Mouse (Mus musculus) adrenal gland, postnatal 4 days (tissue): ENCODE data around the gene Wipf2. TPM values are rescaled to one million over a fixed set of nuclear protein-coding genes. Genes with fewer than 3 reads are reported as not detected.
"Not testable (repeated sequence)": the region's sequence is repeated elsewhere in the genome, so short reads cannot be mapped to it uniquely, and the experiment has no call there.

Experiments used
- DNase-seq, 2 experiments: peaks; one replicate each; pipeline ENCODE4 v3.0.0; 2021 to 2022; ENCODE audit warnings: low spot score in 2 of 2, mixed read lengths in 2 of 2
- total RNA-seq, 2 experiments: library from RNA; stranded (reverse); gene quantifications; 2 replicates each; pipeline ENCODE4 v1.2.3; 2021

Gene Wipf2
- total RNA-seq, 2 experiments from 2014 or later, result 18.4 to 19.7 TPM

DNA sequence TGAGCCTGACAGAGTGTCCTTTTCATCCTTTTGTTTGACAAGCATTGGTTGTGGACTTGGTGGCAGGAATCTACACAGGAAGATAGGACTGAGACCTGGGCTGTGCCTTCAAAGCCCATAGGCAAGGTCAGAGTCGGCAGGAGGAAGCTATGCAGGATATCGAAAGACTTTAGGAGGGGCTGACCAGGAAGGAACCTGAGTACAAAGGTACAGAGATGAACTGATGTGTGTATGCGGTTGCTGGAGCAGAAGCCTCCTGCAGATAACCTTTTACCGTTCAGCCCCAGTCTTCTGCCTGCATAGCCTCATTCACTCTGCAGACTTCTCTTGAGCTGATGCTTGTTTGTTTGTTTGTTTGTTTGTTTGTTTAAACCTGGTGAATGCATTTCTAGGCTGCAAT lies 42.1 kb downstream of the Wipf2 start:
- no peak for DNase-seq

GRCm38 (mm10) chr11:98907063-98907436 lies 43.6 kb downstream of the Wipf2 start:
- DNase-seq, result no peak

- DNase-seq, result peak; percentile 82 to 94
These were observed 44.2 kb downstream of the Wipf2 start, which contains the start of gene Cdc6 for GRCm38 (mm10) chr11:98907437-98908173. Gene Cdc6 (plus strand): TSS chr11:98907801.

GRCm38 (mm10) chr11:98909654-98910053 lies 46.2 kb downstream of the Wipf2 start:
- DNase-seq, result no peak

DNA sequence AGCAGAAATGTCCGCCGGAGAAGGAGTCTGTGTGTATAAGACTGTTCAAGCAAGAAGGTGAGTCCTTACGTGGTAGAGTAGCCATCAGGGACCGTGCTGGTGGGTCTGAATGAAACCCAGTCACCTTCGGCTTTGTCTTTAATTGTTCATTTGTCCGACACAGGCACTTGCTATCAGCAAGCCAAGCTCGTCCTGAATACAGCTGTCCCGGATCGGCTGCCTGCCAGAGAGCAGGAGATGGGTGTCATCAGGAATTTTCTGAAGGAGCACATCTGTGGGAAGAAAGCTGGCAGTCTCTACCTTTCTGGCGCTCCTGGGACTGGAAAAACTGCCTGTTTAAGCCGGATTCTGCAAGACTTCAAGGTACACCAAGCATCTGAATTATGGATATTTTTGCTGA lies 47.0 kb downstream of the Wipf2 start:
- DNase-seq, result no peak

GRCm38 (mm10) chr11:98911498-98911897 lies 48.1 kb downstream of the Wipf2 start:
- DNase-seq, result no peak

DNA sequence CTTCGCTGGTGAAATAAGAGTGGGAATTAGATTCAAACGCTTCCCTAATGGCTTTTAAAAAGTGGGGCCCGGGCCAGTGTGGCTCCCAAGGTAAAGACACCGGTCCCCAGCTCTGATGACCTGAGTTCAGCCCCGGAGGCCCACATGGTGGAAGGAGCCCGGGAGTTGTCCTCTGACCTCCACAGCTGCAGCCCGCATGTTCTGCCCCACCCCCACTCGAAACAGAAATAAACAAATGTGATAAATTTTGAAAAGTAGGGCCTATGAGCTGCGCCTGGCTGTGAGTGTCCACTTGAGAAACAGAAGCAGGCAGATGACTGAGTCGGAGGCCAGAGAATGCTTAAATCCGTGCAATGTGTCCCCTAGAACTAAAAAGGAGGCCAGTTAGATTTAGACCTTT lies 50.8 kb downstream of the Wipf2 start:
- DNase-seq, result no peak

DNA sequence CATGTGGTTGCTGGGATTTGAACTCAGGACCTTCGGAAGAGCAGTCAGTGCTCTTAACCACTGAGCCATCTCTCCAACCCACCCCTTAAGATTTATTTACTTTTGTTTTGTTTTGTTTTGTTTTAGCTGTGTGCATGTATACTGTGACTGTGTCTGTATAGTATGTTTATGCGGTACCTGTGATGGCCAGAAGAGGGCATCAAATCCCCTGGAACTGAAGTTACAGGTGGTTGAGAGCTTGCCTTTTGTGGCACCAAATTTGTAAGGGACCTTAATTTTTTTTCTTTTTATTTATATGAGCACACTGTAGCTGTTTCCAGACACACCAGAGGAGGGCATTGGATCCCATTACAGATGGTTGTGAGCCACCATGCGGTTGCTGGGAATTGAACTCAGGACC lies 52.9 kb downstream of the Wipf2 start:
- DNase-seq, result not testable (repeated sequence)

DNA sequence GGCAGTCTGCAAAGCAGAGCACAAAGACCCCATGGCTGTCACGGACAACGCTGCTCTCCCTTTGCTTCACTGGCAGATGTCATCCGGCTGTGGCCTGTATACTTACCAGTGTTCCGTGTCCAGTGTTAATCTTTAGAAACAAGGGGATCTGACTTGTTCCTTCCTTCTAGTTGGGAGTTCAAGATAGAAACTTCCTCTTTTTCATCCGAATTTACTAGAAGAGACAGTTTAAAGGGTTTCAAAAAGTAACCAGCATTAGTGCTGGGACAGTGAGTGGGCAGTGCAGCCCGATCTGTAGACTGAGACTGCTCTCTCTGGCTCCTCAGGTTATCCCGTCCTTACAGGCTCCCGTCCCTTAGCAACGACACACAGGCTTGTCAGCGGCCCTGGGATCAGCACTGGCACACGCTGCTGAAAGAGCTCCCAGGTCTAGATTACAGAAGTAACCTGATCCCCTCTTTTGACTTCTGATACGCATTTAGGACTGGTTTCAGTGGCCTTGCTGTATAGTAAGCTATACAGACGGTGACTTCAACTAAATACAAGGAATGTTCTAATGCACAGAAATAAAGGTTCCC lies 54.1 kb downstream of the Wipf2 start:
- no peak for DNase-seq

DNA sequence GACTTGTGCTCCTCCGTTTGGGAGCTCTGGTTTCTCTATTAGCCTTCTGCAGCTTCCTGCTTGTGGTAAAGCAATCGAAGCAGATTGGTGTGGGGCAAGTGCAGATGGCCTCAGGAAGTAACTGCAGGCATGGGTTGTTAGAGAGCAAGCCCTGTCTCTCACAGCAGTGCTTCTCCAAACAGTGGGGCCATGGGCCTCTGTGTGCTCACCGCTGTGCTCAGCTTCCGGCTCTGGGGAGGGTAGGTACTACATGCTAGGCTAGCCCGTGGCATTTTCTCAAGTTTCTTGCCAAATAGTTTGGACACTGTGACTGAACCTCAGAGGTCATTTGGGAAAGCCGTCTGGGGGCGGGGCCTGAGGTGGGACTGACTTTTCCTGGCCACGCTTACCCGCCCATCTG lies 54.8 kb downstream of the Wipf2 start:
- no peak for DNase-seq

GRCm38 (mm10) chr11:98919009-98919408 lies 55.6 kb downstream of the Wipf2 start:
- DNase-seq, result no peak

GRCm38 (mm10) chr11:98921813-98922212 lies 58.4 kb downstream of the Wipf2 start:
- DNase-seq, result peak in 1 of 2 experiments; percentile 6

GRCm38 (mm10) chr11:98922307-98922706 lies 58.9 kb downstream of the Wipf2 start:
- peak in 1 of 2 experiments; percentile 9 for DNase-seq

- peak in 1 of 2 experiments; percentile 2 for DNase-seq
These were observed 59.6 kb downstream of the Wipf2 start for GRCm38 (mm10) chr11:98922851-98923711.

GRCm38 (mm10) chr11:98924633-98925175 lies 61.3 kb downstream of the Wipf2 start:
- no peak for DNase-seq

DNA sequence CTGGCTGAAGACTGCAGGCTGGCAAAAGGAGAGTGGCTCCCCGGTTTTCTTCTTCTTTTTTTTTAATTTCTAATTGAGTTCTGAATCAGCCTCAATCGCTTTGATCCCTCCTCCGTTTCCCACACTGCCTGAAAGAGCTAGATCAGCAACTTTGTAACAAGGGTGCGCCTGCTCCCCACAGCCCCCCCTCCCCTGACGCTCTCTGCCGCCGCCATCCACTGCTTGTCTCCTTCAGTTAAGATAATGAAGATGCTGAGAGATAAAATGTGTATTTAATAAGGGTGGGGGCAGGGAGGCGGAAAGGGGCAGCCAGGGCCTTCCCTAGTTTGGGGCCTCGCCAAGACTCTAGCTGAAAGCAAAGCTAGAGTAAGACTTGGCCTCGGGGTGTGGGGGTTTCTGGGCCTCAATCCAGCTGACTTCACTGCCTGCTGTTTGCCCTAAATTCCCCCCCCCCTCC lies 61.9 kb downstream of the Wipf2 start:
- DNase-seq, result peak in 1 of 2 experiments; percentile 8

- DNase-seq, result peak in 1 of 2 experiments; percentile 24
These were observed 62.5 kb downstream of the Wipf2 start for GRCm38 (mm10) chr11:98925868-98926311.

GRCm38 (mm10) chr11:98926553-98926952 lies 63.1 kb downstream of the Wipf2 start:
- DNase-seq, result no peak

DNA sequence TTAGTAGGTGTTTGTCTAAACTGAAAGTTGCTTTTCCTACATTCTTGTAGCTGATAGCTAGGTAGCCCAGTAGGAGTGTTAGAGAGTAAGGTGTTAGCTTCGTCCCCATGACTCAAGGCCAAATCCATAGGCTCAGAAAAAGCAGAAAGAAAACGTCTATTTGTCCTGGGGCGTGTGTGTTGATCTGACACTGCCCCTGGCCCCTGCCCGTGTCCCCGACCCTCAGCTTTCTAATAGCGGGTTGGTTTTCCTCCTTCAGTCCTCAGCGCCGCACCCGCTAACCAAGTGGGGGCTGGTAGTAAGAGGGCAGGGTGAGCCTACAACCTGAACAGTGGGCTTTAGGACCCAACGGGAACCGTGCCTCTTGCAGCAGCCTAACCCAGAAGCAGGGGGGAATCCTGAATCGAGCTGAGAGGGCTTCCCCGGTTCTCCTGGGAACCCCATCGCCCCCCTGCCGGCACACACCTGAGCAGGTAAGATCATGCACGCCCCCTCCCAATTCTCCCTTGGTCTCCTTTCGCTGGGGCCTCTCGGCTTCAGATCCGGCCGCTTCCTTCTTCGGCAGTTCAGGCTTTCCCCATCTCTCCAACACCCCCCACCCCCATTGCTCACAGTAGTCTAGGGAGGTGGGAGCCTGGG lies 64.1 kb downstream of the Wipf2 start, which contains the start of gene Rara:
Rara (plus strand) TSS at position 381 of the 639 bp plus-strand sequence.
- DNase-seq, result no peak

- DNase-seq, result no peak
These were observed 64.9 kb downstream of the Wipf2 start for GRCm38 (mm10) chr11:98928186-98928893.
